Mouse (Mus musculus): ENCODE data around the gene Btbd8. TPM values are rescaled to one million over a fixed set of nuclear protein-coding genes. Genes with fewer than 3 reads are reported as not detected.

Gene Btbd8
- polyA plus RNA-seq, 1 experiment from 2014 or later = 3.8 TPM

DNA sequence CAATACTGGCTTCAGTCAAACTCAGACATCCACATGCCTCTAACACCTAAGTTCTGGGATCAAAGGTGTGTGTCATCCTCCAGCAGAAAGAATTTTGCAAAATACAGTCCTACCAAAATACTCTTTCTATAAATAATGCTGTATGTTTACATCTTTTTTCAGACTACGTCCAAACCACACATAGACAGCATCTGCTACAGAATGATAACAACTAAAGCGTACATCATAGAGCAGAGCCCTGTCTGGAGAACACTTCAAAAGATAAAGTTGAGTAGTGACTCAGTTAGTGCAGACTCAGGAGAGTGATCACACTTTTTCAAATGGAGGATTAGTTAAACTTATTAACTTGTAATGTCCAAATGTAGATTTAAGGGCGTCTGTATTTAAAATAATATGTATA, 110.2 kb downstream of the Btbd8 start:
- peaks cover 0 to 2% of the 10 kb centered on the region in 2 experiments; a peak in 1 of 4 replicates for H3K4me1 ChIP-seq (ENCODE audit: control insufficient read depth in 2 of 2, insufficient read depth in 2 of 2, low read length in 2 of 2)
- H3K9ac ChIP-seq (ENCODE audit: low read length) = no peak overlapping the region
- no peaks in the 10 kb centered on the region for H3K9me3 ChIP-seq (ENCODE audit: control insufficient read depth, low read length)
- no peak overlapping the region for H3K4me2 ChIP-seq (ENCODE audit: low read length)
- no peaks in the 10 kb centered on the region for H3K27me3 ChIP-seq (ENCODE audit: control insufficient read depth, insufficient read depth, low read length)
- no peak overlapping the region for H3K4me3 ChIP-seq (ENCODE audit: control insufficient read depth in 1 of 2, insufficient read depth in 1 of 2, low read depth in 1 of 2, low read length in 2 of 2)
- 72% methylated on average over 3 of the region's 3 CpGs for WGBS
- ATAC-seq (ENCODE audit: insufficient number of reproducible peaks, insufficient read depth, low FRiP score, low read depth) = no peak
- H3K36me3 ChIP-seq (ENCODE audit: control insufficient read depth, insufficient read depth, low read length) = peaks cover 39% of the 10 kb centered on the region
- H3K27ac ChIP-seq (replicated peaks in 1 of 2; ENCODE audit: control insufficient read depth in 1 of 2, insufficient read depth in 1 of 2, low read depth in 2 of 2, low read length in 2 of 2) = no peak overlapping the region

DNA sequence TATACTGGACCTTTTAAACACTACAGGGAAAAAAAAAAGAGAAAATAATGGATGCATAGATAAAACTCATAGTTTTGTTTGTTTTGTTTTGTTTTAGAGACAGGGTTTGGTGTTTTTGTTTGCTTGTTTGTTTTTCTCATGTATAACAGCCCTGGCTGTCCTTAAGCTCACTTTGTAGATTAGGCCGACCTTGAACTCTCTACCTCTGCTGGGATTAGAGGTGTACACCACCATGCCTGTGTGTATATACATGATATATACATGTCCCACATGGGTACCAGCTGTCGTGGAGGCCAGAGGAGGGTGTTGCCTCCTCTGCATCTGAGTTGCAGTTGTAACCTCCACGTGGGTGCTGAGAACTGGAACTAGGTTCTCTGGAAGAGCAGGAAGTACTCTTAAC, 110.6 kb downstream of the Btbd8 start:
- no peak overlapping the region for H3K27ac ChIP-seq (replicated peaks in 1 of 2; ENCODE audit: control insufficient read depth in 1 of 2, insufficient read depth in 1 of 2, low read depth in 2 of 2, low read length in 2 of 2)
- no peak overlapping the region for H3K4me3 ChIP-seq (ENCODE audit: control insufficient read depth in 1 of 2, insufficient read depth in 1 of 2, low read depth in 1 of 2, low read length in 2 of 2)
- H3K4me2 ChIP-seq (ENCODE audit: low read length) = no peak overlapping the region
- peaks cover 44% of the 10 kb centered on the region for H3K36me3 ChIP-seq (ENCODE audit: control insufficient read depth, insufficient read depth, low read length)
- no peak for ATAC-seq (ENCODE audit: insufficient number of reproducible peaks, insufficient read depth, low FRiP score, low read depth)
- WGBS = 85% methylated on average over 3 of the region's 3 CpGs
- no peaks in the 10 kb centered on the region for H3K27me3 ChIP-seq (ENCODE audit: control insufficient read depth, insufficient read depth, low read length)
- peaks cover 0 to 2% of the 10 kb centered on the region in 2 experiments; a peak in 1 of 4 replicates for H3K4me1 ChIP-seq (ENCODE audit: control insufficient read depth in 2 of 2, insufficient read depth in 2 of 2, low read length in 2 of 2)
- H3K9me3 ChIP-seq (ENCODE audit: control insufficient read depth, low read length) = no peaks in the 10 kb centered on the region
- H3K9ac ChIP-seq (ENCODE audit: low read length) = no peak overlapping the region

DNA sequence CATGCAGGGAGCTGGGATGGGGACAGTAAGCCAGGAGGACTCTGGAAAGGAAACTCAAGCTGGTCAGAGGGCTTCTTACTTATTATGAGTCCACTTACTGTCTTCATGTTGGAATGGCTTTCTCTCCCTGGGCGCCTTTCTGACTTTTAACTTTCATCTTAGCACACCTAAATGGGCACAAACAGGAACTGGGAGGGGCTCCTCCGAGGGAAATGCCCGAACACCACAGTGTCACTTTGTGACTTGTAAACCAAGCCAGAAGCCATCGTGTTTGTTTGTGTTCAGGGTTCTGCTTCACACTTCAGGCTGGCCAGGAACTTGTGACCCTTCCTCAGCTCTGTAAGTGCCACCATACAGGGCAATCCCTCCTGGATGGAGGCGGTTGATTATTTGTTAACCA, 116.5 kb downstream of the Btbd8 start:
- no peak for ATAC-seq (ENCODE audit: insufficient number of reproducible peaks, insufficient read depth, low FRiP score, low read depth)
- peaks cover 74% of the 10 kb centered on the region for H3K36me3 ChIP-seq (ENCODE audit: control insufficient read depth, insufficient read depth, low read length)
- 83% methylated on average over 5 of the region's 5 CpGs for WGBS

DNA sequence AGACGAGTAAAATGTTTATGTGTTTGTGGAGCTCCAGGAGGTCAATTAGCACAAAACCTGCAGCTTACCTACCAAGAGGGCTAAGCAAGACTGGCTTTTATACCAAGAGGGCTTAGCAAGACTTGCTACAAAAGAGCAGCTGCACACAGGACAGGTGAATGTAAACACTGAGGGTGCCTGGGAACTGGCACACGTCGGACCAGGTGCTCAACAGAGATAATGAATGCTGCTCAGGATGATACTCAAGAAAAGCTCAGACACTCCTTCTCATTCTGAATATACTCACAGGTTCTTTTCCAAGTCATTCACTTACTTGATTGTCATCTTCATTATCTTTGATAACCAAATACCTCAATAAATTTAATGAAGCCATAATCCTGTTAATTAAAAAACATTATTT, 119.2 kb downstream of the Btbd8 start:
- WGBS = 83% methylated on average over 3 of the region's 3 CpGs
- H3K9ac ChIP-seq (ENCODE audit: low read length) = no peak overlapping the region
- ATAC-seq (ENCODE audit: insufficient number of reproducible peaks, insufficient read depth, low FRiP score, low read depth) = no peak

More for the DNA sequence above, 116.5 kb downstream of the Btbd8 start:
- H3K9ac ChIP-seq (ENCODE audit: low read length) = no peak overlapping the region
- H3K9me3 ChIP-seq (ENCODE audit: control insufficient read depth, low read length) = no peaks in the 10 kb centered on the region
- H3K4me3 ChIP-seq (ENCODE audit: control insufficient read depth in 1 of 2, insufficient read depth in 1 of 2, low read depth in 1 of 2, low read length in 2 of 2) = no peak overlapping the region
- H3K4me1 ChIP-seq (ENCODE audit: control insufficient read depth in 2 of 2, insufficient read depth in 2 of 2, low read length in 2 of 2) = no peaks in the 10 kb centered on the region
- no peak overlapping the region for H3K4me2 ChIP-seq (ENCODE audit: low read length)
- no peaks in the 10 kb centered on the region for H3K27me3 ChIP-seq (ENCODE audit: control insufficient read depth, insufficient read depth, low read length)
- H3K27ac ChIP-seq (replicated peaks in 1 of 2; ENCODE audit: control insufficient read depth in 1 of 2, insufficient read depth in 1 of 2, low read depth in 2 of 2, low read length in 2 of 2) = no peak overlapping the region

More for the DNA sequence above, 119.2 kb downstream of the Btbd8 start:
- H3K36me3 ChIP-seq (ENCODE audit: control insufficient read depth, insufficient read depth, low read length) = peaks cover 80% of the 10 kb centered on the region
- H3K4me2 ChIP-seq (ENCODE audit: low read length) = no peak overlapping the region
- H3K27ac ChIP-seq (replicated peaks in 1 of 2; ENCODE audit: control insufficient read depth in 1 of 2, insufficient read depth in 1 of 2, low read depth in 2 of 2, low read length in 2 of 2) = no peak overlapping the region
- H3K9me3 ChIP-seq (ENCODE audit: control insufficient read depth, low read length) = no peaks in the 10 kb centered on the region
- no peaks in the 10 kb centered on the region for H3K27me3 ChIP-seq (ENCODE audit: control insufficient read depth, insufficient read depth, low read length)
- H3K4me1 ChIP-seq (ENCODE audit: control insufficient read depth in 2 of 2, insufficient read depth in 2 of 2, low read length in 2 of 2) = no peaks in the 10 kb centered on the region
- H3K4me3 ChIP-seq (ENCODE audit: control insufficient read depth in 1 of 2, insufficient read depth in 1 of 2, low read depth in 1 of 2, low read length in 2 of 2) = no peak overlapping the region

Other genes starting within 250 kb of the Btbd8 start
- 24.1 and 27.1 TPM in 2 replicates for gene Tgfbr3, start 148.4 kb upstream of the Btbd8 start, polyA plus RNA-seq (2014; fragmentation: Nextera tagmentation; extraction: Ambion mirVana)
- gene Brdt, start 106.8 kb upstream of the Btbd8 start, polyA plus RNA-seq (2014; fragmentation: Nextera tagmentation; extraction: Ambion mirVana) = 0.62 and 0.80 TPM in 2 replicates
- gene Ephx4, start 35.3 kb upstream of the Btbd8 start, polyA plus RNA-seq (2014; fragmentation: Nextera tagmentation; extraction: Ambion mirVana) = 1.4 and 2.0 TPM in 2 replicates
- gene Lpcat2b, start 6.4 kb upstream of the Btbd8 start, polyA plus RNA-seq (2014; fragmentation: Nextera tagmentation; extraction: Ambion mirVana) = not detected in 2 replicates
- 0.38 and 0.57 TPM in 2 replicates for gene Gm42669, start 69.6 kb downstream of the Btbd8 start, polyA plus RNA-seq (2014; fragmentation: Nextera tagmentation; extraction: Ambion mirVana)
- 0.05 TPM in 2 replicates for gene 1700028K03Rik, start 96.7 kb downstream of the Btbd8 start, polyA plus RNA-seq (2014; fragmentation: Nextera tagmentation; extraction: Ambion mirVana)
- 14.8 and 15.5 TPM in 2 replicates for gene Rpap2, start 159.4 kb downstream of the Btbd8 start, polyA plus RNA-seq (2014; fragmentation: Nextera tagmentation; extraction: Ambion mirVana)
- gene Glmn, start 159.9 kb downstream of the Btbd8 start, polyA plus RNA-seq (2014; fragmentation: Nextera tagmentation; extraction: Ambion mirVana) = 20.4 and 22.3 TPM in 2 replicates

Data from heart, embryonic 14.5 days (tissue).